Mouse (Mus musculus) lung, adult 2 months (tissue): ENCODE measurements around the gene Thada.

Experiments used
- CTCF ChIP-seq: fragments of 200-500 bp; IDR thresholded peaks from 2 replicates; pipeline ENCODE4 v1.5.1; 2011; ENCODE audit warnings: mild to moderate bottlenecking, low read length, control low read depth; ENCODE audit not compliant: insufficient read depth
- POLR2A ChIP-seq: fragments of 200-500 bp; IDR thresholded peaks from 2 replicates; pipeline ENCODE4 v1.6.1; 2011; ENCODE audit warnings: low read depth, mild to moderate bottlenecking, control low read depth, low read length, borderline replicate concordance; ENCODE audit errors: extremely low read depth

GRCm38 (mm10) chr17:84335076-84335475 lies 130.9 kb downstream of the Thada start:
- no peak for TF ChIP-seq POLR2A
- TF ChIP-seq CTCF = no peak
